Mouse (Mus musculus) midbrain, embryonic 12.5 days (tissue): ENCODE results near the gene Gm20388. TPM values are rescaled to one million over a fixed set of nuclear protein-coding genes. Genes with fewer than 3 reads are reported as not detected.

Experiments used
- ATAC-seq: fragments of 200-750 bp; cut with Nextera tagmentation; 2 replicates; pipeline ENCODE4 v1.8.0; 2017; ENCODE audit warnings: low read depth, moderate TSS enrichment, moderate library complexity; ENCODE audit not compliant: low FRiP score
- H3K27ac ChIP-seq: fragments of 300-500 bp; sonication (generic); replicated peaks from 2 replicates; pipeline ENCODE4 v1.5.1; 2016; ENCODE audit warnings: mild to moderate bottlenecking
- H3K27me3 ChIP-seq: fragments of 300-500 bp; sonication (generic); 2 replicates; pipeline ENCODE4 v1.6.1; 2016; ENCODE audit warnings: mild to moderate bottlenecking
- H3K36me3 ChIP-seq: fragments of 300-500 bp; sonication (generic); 2 replicates; pipeline ENCODE4 v1.6.1; 2016
- H3K4me1 ChIP-seq: fragments of 300-500 bp; sonication (generic); 2 replicates; pipeline ENCODE4 v1.6.1; 2016
- H3K4me2 ChIP-seq: fragments of 300-500 bp; sonication (generic); replicated peaks from 2 replicates; pipeline ENCODE4 v1.6.1; 2016; ENCODE audit warnings: mild to moderate bottlenecking, moderate library complexity
- H3K4me3 ChIP-seq: fragments of 300-500 bp; sonication (generic); 2 replicates; pipeline ENCODE4 v1.5.1; 2016; ENCODE audit warnings: mild to moderate bottlenecking
- H3K9ac ChIP-seq: fragments of 300-500 bp; sonication (generic); replicated peaks from 2 replicates; pipeline ENCODE4 v1.6.1; 2016; ENCODE audit warnings: mild to moderate bottlenecking, moderate library complexity
- H3K9me3 ChIP-seq: fragments of 300-500 bp; sonication (generic); 2 replicates; pipeline ENCODE4 v1.6.1; 2016; ENCODE audit warnings: mild to moderate bottlenecking
- WGBS: fragments of 180-500 bp; shearing (Covaris S2); methylation state at CpG from one replicate; pipeline ENCODE4 v1.1.7; 2016; 5-methylcytosine and 5-hydroxymethylcytosine counted together
- polyA plus RNA-seq: library from polyadenylated mRNA; unstranded; fragments of >200 nt; fragmentation: Nextera tagmentation; extraction: Ambion mirVana; gene quantifications from 2 replicates; pipeline ENCODE4 v1.2.1, GENCODE M21; 2016

Gm20388 gene
- polyA plus RNA-seq, 1 experiment from 2014 or later = not detected

- H3K4me3 ChIP-seq = peak overlapping the region; percentile 69
- under 1% methylated on average over 44 of the region's 46 CpGs for WGBS
- H3K9ac ChIP-seq = peak overlapping the region; percentile 86
- no peaks in the 10 kb centered on the region for H3K36me3 ChIP-seq
- ATAC-seq = peak; percentile 50
- no peaks in the 10 kb centered on the region for H3K9me3 ChIP-seq
- peak overlapping the region; percentile 96 for H3K4me2 ChIP-seq
- H3K27ac ChIP-seq = peak overlapping the region; percentile 97
- peaks cover 94% of the 10 kb centered on the region for H3K4me1 ChIP-seq
- H3K27me3 ChIP-seq = peaks cover 18% of the 10 kb centered on the region
Measured at GRCm38 (mm10) chr8:120537818-120538396, 627.3 kb downstream of the Gm20388 start.

GRCm38 (mm10) chr8:120538397-120539240 lies 628.0 kb downstream of the Gm20388 start:
- Histone ChIP-seq H3K9ac (peak overlapping the region; percentile 86), H3K4me1 (peaks cover 94% of the 10 kb centered on the region), H3K4me2 (peak overlapping the region; percentile 96), H3K27me3 (peaks cover 18% of the 10 kb centered on the region), H3K9me3 (no peaks in the 10 kb centered on the region), H3K36me3 (no peaks in the 10 kb centered on the region), H3K27ac (peak overlapping the region; percentile 97), H3K4me3 (peak overlapping the region; percentile 69)
- WGBS = under 1% methylated on average over 35 of the region's 37 CpGs
- ATAC-seq = peak; percentile 35

- no peaks in the 10 kb centered on the region for H3K9me3 ChIP-seq
- H3K27me3 ChIP-seq = peaks cover 10% of the 10 kb centered on the region
- H3K4me2 ChIP-seq = peak overlapping the region; percentile 96
- peak overlapping the region; percentile 86 for H3K9ac ChIP-seq
- H3K4me1 ChIP-seq = peaks cover 92% of the 10 kb centered on the region
- H3K4me3 ChIP-seq = peak overlapping the region; percentile 69
- no peaks in the 10 kb centered on the region for H3K36me3 ChIP-seq
- peak overlapping the region; percentile 97 for H3K27ac ChIP-seq
- 20% methylated on average over 6 of the region's 6 CpGs for WGBS
- ATAC-seq = no peak
Measured at GRCm38 (mm10) chr8:120539381-120539774, 628.7 kb downstream of the Gm20388 start.

GRCm38 (mm10) chr8:120539775-120540625 lies 629.4 kb downstream of the Gm20388 start:
- Histone ChIP-seq H3K9me3 (no peaks in the 10 kb centered on the region), H3K9ac (peak overlapping the region; percentile 86; the same call in 1 of the 2 replicates), H3K4me2 (peak overlapping the region; percentile 96), H3K4me3 (peak overlapping the region; percentile 69), H3K4me1 (peaks cover 86% of the 10 kb centered on the region), H3K27ac (peak overlapping the region; percentile 97), H3K36me3 (no peaks in the 10 kb centered on the region), H3K27me3 (peaks cover 6% of the 10 kb centered on the region)
- 23% methylated on average over 23 of the region's 23 CpGs for WGBS
- ATAC-seq = no peak

GRCm38 (mm10) chr8:120542995-120543394 lies 632.4 kb downstream of the Gm20388 start:
- H3K9me3 ChIP-seq = no peaks in the 10 kb centered on the region
- peaks cover 90% of the 10 kb centered on the region for H3K4me1 ChIP-seq
- peak overlapping the region; percentile 36 for H3K27ac ChIP-seq
- peak overlapping the region; percentile 2; the same call in 1 of the 2 replicates for H3K4me3 ChIP-seq
- H3K36me3 ChIP-seq = no peaks in the 10 kb centered on the region
- H3K9ac ChIP-seq = no peak overlapping the region
- peak overlapping the region; percentile 14 for H3K4me2 ChIP-seq
- H3K27me3 ChIP-seq = peaks cover 11% of the 10 kb centered on the region; the same call in 1 of the 2 replicates
- WGBS = 11% methylated on average over 13 of the region's 13 CpGs
- ATAC-seq = no peak

- peaks cover 11% of the 10 kb centered on the region; the same call in 1 of the 2 replicates for H3K27me3 ChIP-seq
- no peak overlapping the region; the same call in 1 of the 2 replicates for H3K4me3 ChIP-seq
- no peaks in the 10 kb centered on the region for H3K9me3 ChIP-seq
- 72% methylated on average over 8 of the region's 8 CpGs for WGBS
- ATAC-seq = no peak
- H3K27ac ChIP-seq = peak overlapping the region; percentile 36
- peak overlapping the region; percentile 14 for H3K4me2 ChIP-seq
- no peak overlapping the region for H3K9ac ChIP-seq
- no peaks in the 10 kb centered on the region for H3K36me3 ChIP-seq
- H3K4me1 ChIP-seq = peaks cover 90% of the 10 kb centered on the region
Measured at GRCm38 (mm10) chr8:120543416-120544055, 632.9 kb downstream of the Gm20388 start.

- Histone ChIP-seq H3K9me3 (no peaks in the 10 kb centered on the region), H3K4me3 (no peak overlapping the region), H3K36me3 (no peaks in the 10 kb centered on the region), H3K4me2 (no peak overlapping the region), H3K27me3 (peaks cover 12% of the 10 kb centered on the region; the same call in 1 of the 2 replicates), H3K27ac (peak overlapping the region; percentile 36; the same call in 1 of the 2 replicates), H3K9ac (no peak overlapping the region), H3K4me1 (peaks cover 90% of the 10 kb centered on the region)
- ATAC-seq = no peak
- 82% methylated on average over 5 of the region's 5 CpGs for WGBS
Measured at GRCm38 (mm10) chr8:120544155-120544554, 633.5 kb downstream of the Gm20388 start.

- Histone ChIP-seq H3K9ac (peak overlapping the region; percentile 4; the same call in 1 of the 2 replicates), H3K4me2 (peak overlapping the region; percentile 50; the same call in 1 of the 2 replicates)
Measured at GRCm38 (mm10) chr8:120547562-120547961, 636.9 kb downstream of the Gm20388 start.

GRCm38 (mm10) chr8:120548313-120548761 lies 637.7 kb downstream of the Gm20388 start:
- peaks cover 93% of the 10 kb centered on the region for H3K4me1 ChIP-seq
- no peak overlapping the region for H3K4me3 ChIP-seq
- H3K27ac ChIP-seq = peak overlapping the region; percentile 93
- no peaks in the 10 kb centered on the region for H3K36me3 ChIP-seq
- WGBS = 46% methylated on average over 16 of the region's 16 CpGs
- ATAC-seq = no peak
- H3K4me2 ChIP-seq = peak overlapping the region; percentile 50; the same call in 1 of the 2 replicates
- peak overlapping the region; percentile 4; the same call in 1 of the 2 replicates for H3K9ac ChIP-seq
- peaks cover 18% of the 10 kb centered on the region; the same call in 1 of the 2 replicates for H3K27me3 ChIP-seq
- no peaks in the 10 kb centered on the region for H3K9me3 ChIP-seq

More at GRCm38 (mm10) chr8:120547562-120547961, 636.9 kb downstream of the Gm20388 start:
- ATAC-seq = no peak
- H3K27me3 ChIP-seq = peaks cover 18% of the 10 kb centered on the region; the same call in 1 of the 2 replicates
- peak overlapping the region; percentile 93 for H3K27ac ChIP-seq
- no peak overlapping the region for H3K4me3 ChIP-seq
- no peaks in the 10 kb centered on the region for H3K36me3 ChIP-seq
- WGBS = 72% methylated on average over 9 of the region's 9 CpGs
- H3K4me1 ChIP-seq = peaks cover 93% of the 10 kb centered on the region
- H3K9me3 ChIP-seq = no peaks in the 10 kb centered on the region

GRCm38 (mm10) chr8:120549321-120549921 lies 638.8 kb downstream of the Gm20388 start:
- WGBS = 7% methylated on average over 25 of the region's 25 CpGs
- Histone ChIP-seq H3K27ac (peak overlapping the region; percentile 93), H3K4me1 (peaks cover 95% of the 10 kb centered on the region), H3K27me3 (peaks cover 18% of the 10 kb centered on the region; the same call in 1 of the 2 replicates), H3K9me3 (no peaks in the 10 kb centered on the region), H3K36me3 (peaks cover 10% of the 10 kb centered on the region), H3K4me3 (peak overlapping the region; percentile 26), H3K4me2 (peak overlapping the region; percentile 50), H3K9ac (peak overlapping the region; percentile 51)
- peak; percentile 50 for ATAC-seq
